Mouse (Mus musculus): ENCODE results near the gene Rictor. TPM values are rescaled to one million over a fixed set of nuclear protein-coding genes. Genes with fewer than 3 reads are reported as not detected.

Gene Rictor
- polyA plus RNA-seq, 1 experiment from 2014 or later = 13.2 TPM

DNA sequence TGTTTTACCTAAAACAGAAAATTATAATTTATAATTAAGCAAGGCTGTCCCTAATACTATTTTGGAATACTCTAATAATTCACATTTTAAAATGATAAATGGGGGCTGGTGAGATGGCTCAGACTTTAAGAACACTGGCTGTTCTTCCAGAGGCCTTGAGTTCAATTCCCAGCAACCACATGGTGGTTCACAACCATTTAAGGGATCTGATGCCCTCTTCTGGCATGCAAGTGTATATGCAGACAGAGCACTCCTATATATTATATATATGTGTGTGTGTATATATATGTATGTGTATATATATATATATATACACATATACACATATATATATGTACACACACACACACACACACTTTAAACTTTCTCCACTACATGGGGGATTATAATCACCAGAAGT, 15.2 kb downstream of the Rictor start:
- Histone ChIP-seq H3K4me1 (ENCODE audit: insufficient read depth) (peaks cover 4% of the 10 kb centered on the region), H3K27me3 (ENCODE audit: insufficient read depth, low read length) (no peaks in the 10 kb centered on the region), H3K4me3 (ENCODE audit: low read depth, low read length) (no peak overlapping the region), H3K4me2 (ENCODE audit: low read depth, low read length) (no peak overlapping the region), H3K27ac (ENCODE audit: low read depth) (no peak overlapping the region), H3K9ac (replicated peaks) (no peak overlapping the region), H3K36me3 (replicated peaks; ENCODE audit: insufficient read depth, low read length) (no peaks in the 10 kb centered on the region), H3K9me3 (ENCODE audit: low read length) (no peaks in the 10 kb centered on the region)
- ATAC-seq = no peak
- peak; percentile 48 for TF ChIP-seq CTCF (IDR thresholded peaks at IDR 0.05; ENCODE audit: low read depth)
- TF ChIP-seq EP300 (IDR thresholded peaks at IDR 0.05; ENCODE audit: low read depth) = no peak
- DNase-seq = no peak

- WGBS (ENCODE audit: insufficient replicate concordance) = 48% methylated on average over 1 of the region's 1 CpGs
- H3K4me3 ChIP-seq (ENCODE audit: low read depth, low read length) = no peak overlapping the region
- H3K27ac ChIP-seq (ENCODE audit: low read depth) = no peak overlapping the region
- ATAC-seq (no peak), DNase-seq (no peak)
- no peak for TF ChIP-seq EP300 (IDR thresholded peaks at IDR 0.05; ENCODE audit: low read depth)
- TF ChIP-seq CTCF (IDR thresholded peaks at IDR 0.05; ENCODE audit: low read depth) = no peak
- no peaks in the 10 kb centered on the region for H3K27me3 ChIP-seq (ENCODE audit: insufficient read depth, low read length)
- H3K4me1 ChIP-seq (ENCODE audit: insufficient read depth) = peaks cover 4% of the 10 kb centered on the region
- H3K9me3 ChIP-seq (ENCODE audit: low read length) = no peaks in the 10 kb centered on the region
- H3K36me3 ChIP-seq (replicated peaks; ENCODE audit: insufficient read depth, low read length) = no peaks in the 10 kb centered on the region
- no peak overlapping the region for H3K9ac ChIP-seq (replicated peaks)
- no peak overlapping the region for H3K4me2 ChIP-seq (ENCODE audit: low read depth, low read length)
These were observed 16.3 kb downstream of the Rictor start for GRCm38 (mm10) chr15:6724442-6724841.

DNA sequence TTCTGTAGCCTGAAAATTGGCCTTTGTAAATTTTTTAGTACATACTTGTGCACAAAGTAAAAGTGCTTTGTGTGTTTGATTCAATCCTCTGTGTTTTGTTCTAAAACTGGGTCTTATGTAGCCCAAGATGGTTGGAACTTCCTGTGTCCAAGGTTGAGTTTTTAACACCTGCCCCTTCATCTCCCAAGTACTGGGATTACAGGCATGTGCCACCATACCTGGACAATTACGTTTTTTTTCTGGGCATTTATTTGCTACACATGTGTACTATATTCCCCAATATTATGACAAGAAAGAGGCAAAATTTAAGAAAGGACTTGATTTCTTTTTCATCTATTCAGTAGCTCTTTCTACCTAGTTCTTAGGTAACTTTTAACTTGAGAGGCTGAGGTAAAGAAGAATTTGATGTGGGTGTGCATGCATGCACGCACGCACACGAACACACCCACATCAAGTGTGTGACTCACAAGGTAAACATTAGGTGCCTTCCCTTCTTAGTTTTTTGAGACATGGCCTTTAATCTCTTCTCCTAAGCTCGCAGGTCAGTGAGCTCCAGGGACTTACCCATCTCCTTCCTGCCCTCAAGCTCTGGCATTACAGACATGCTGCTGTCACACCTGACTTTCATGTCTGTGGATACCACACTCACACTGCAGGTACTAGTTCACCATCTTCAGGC, 18.1 kb downstream of the Rictor start:
- peaks cover 4% of the 10 kb centered on the region for H3K4me1 ChIP-seq (ENCODE audit: insufficient read depth)
- 74% methylated on average over 5 of the region's 5 CpGs for WGBS (ENCODE audit: insufficient replicate concordance)
- no peak overlapping the region for H3K9ac ChIP-seq (replicated peaks)
- DNase-seq (no peak), ATAC-seq (no peak)
- H3K9me3 ChIP-seq (ENCODE audit: low read length) = no peaks in the 10 kb centered on the region
- H3K27ac ChIP-seq (ENCODE audit: low read depth) = no peak overlapping the region
- H3K4me2 ChIP-seq (ENCODE audit: low read depth, low read length) = no peak overlapping the region
- H3K27me3 ChIP-seq (ENCODE audit: insufficient read depth, low read length) = no peaks in the 10 kb centered on the region
- H3K4me3 ChIP-seq (ENCODE audit: low read depth, low read length) = no peak overlapping the region
- TF ChIP-seq EP300 (IDR thresholded peaks at IDR 0.05; ENCODE audit: low read depth) (no peak), CTCF (IDR thresholded peaks at IDR 0.05; ENCODE audit: low read depth) (no peak)
- no peaks in the 10 kb centered on the region for H3K36me3 ChIP-seq (replicated peaks; ENCODE audit: insufficient read depth, low read length)

GRCm38 (mm10) chr15:6733076-6733475, 24.9 kb downstream of the Rictor start:
- DNase-seq = no peak
- H3K27ac ChIP-seq (ENCODE audit: low read depth) = no peak overlapping the region
- 45% methylated on average over 5 of the region's 5 CpGs for WGBS (ENCODE audit: insufficient replicate concordance)

GRCm38 (mm10) chr15:6739180-6739579, 31.0 kb downstream of the Rictor start:
- no peak for ATAC-seq
- peaks cover 10% of the 10 kb centered on the region; the same call in 1 of the 2 replicates for H3K36me3 ChIP-seq (replicated peaks; ENCODE audit: insufficient read depth, low read length)
- no peaks in the 10 kb centered on the region for H3K4me1 ChIP-seq (ENCODE audit: insufficient read depth)
- WGBS (ENCODE audit: insufficient replicate concordance) = 88% methylated on average over 2 of the region's 2 CpGs
- no peak overlapping the region for H3K4me3 ChIP-seq (ENCODE audit: low read depth, low read length)
- H3K9ac ChIP-seq (replicated peaks) = no peak overlapping the region
- H3K9me3 ChIP-seq (ENCODE audit: low read length) = no peaks in the 10 kb centered on the region
- H3K4me2 ChIP-seq (ENCODE audit: low read depth, low read length) = no peak overlapping the region
- H3K27ac ChIP-seq (ENCODE audit: low read depth) = no peak overlapping the region
- no peaks in the 10 kb centered on the region for H3K27me3 ChIP-seq (ENCODE audit: insufficient read depth, low read length)
- TF ChIP-seq EP300 (IDR thresholded peaks at IDR 0.05; ENCODE audit: low read depth) = no peak
- no peak for TF ChIP-seq CTCF (IDR thresholded peaks at IDR 0.05; ENCODE audit: low read depth)
- DNase-seq = no peak

More at GRCm38 (mm10) chr15:6733076-6733475, 24.9 kb downstream of the Rictor start:
- H3K36me3 ChIP-seq (replicated peaks; ENCODE audit: insufficient read depth, low read length) = no peaks in the 10 kb centered on the region; the same call in 1 of the 2 replicates
- ATAC-seq = no peak
- no peak overlapping the region for H3K4me2 ChIP-seq (ENCODE audit: low read depth, low read length)
- H3K9ac ChIP-seq (replicated peaks) = no peak overlapping the region
- no peak for TF ChIP-seq EP300 (IDR thresholded peaks at IDR 0.05; ENCODE audit: low read depth)
- no peak for TF ChIP-seq CTCF (IDR thresholded peaks at IDR 0.05; ENCODE audit: low read depth)
- H3K4me3 ChIP-seq (ENCODE audit: low read depth, low read length) = no peak overlapping the region
- no peaks in the 10 kb centered on the region for H3K27me3 ChIP-seq (ENCODE audit: insufficient read depth, low read length)
- H3K4me1 ChIP-seq (ENCODE audit: insufficient read depth) = peaks cover 8% of the 10 kb centered on the region; the same call in 1 of the 2 replicates
- no peaks in the 10 kb centered on the region for H3K9me3 ChIP-seq (ENCODE audit: low read length)

GRCm38 (mm10) chr15:6742337-6743025, 34.3 kb downstream of the Rictor start:
- no peak overlapping the region for H3K4me3 ChIP-seq (ENCODE audit: low read depth, low read length)
- no peak overlapping the region for H3K9ac ChIP-seq (replicated peaks)
- H3K4me1 ChIP-seq (ENCODE audit: insufficient read depth) = no peaks in the 10 kb centered on the region
- no peak for TF ChIP-seq EP300 (IDR thresholded peaks at IDR 0.05; ENCODE audit: low read depth)
- TF ChIP-seq CTCF (IDR thresholded peaks at IDR 0.05; ENCODE audit: low read depth) = no peak
- no peaks in the 10 kb centered on the region for H3K9me3 ChIP-seq (ENCODE audit: low read length)
- H3K27ac ChIP-seq (ENCODE audit: low read depth) = no peak overlapping the region
- H3K27me3 ChIP-seq (ENCODE audit: insufficient read depth, low read length) = no peaks in the 10 kb centered on the region
- H3K36me3 ChIP-seq (replicated peaks; ENCODE audit: insufficient read depth, low read length) = peaks cover 19% of the 10 kb centered on the region
- DNase-seq (no peak), ATAC-seq (no peak)
- 81% methylated on average over 13 of the region's 13 CpGs for WGBS (ENCODE audit: insufficient replicate concordance)
- H3K4me2 ChIP-seq (ENCODE audit: low read depth, low read length) = no peak overlapping the region

All from liver, postnatal 0 days (tissue).